In genomic region chrX:117770252-117770651, GRCm38 (mm10) we compare ENCODE assay signal across 17 mouse cellular contexts.
DNase-seq lines count a peak whose midpoint lies in the region; ATAC-seq and TF ChIP-seq lines count a peak whose summit lies in the region.
"Had no signal": no experiment of that assay in that cellular context is flagged by ENCODE, and none has a peak within 500 bp of the region (broad histone marks: within the 10 kb centered on the region; RNA-seq: fewer than 3 reads in every experiment).

No protein-coding gene starts in this region.

- no peaks in the 10 kb centered on the region for H3K9me3 ChIP-seq in liver, embryonic 12.5 days (replicated peaks)
- H3K9me3 ChIP-seq: heart, embryonic 13.5 days; hindbrain, embryonic 13.5 days; megakaryocyte, embryonic 14.5 days had no signal

- no peaks in the 10 kb centered on the region for H3K4me1 ChIP-seq in liver, embryonic 12.5 days
- H3K4me1 ChIP-seq: heart, embryonic 13.5 days; hindbrain, embryonic 13.5 days had no signal

- DNase-seq in layer of hippocampus, adult 9-11 months: peak; percentile 18
- DNase-seq in layer of hippocampus, adult 2 months (ENCODE audit: low spot score in 2 of 2): no peak
- peak; percentile 96 for DNase-seq in 416B (ENCODE audit: low read depth)
- peak; percentile 45 for DNase-seq in brain, adult 2 months (ENCODE audit: low read depth, low spot score)
- DNase-seq in adrenal gland, adult 2 months: no peak
- DNase-seq in retina, postnatal 1 day: no peak
- DNase-seq in urinary bladder, adult 18-20 months (ENCODE audit: low spot score in 2 of 2): no peak
- DNase-seq: cerebellum, adult 9-11 months; kidney, adult 18-20 months; kidney, postnatal 4 days; left cerebral cortex, postnatal 4 days; lung, adult 2 months had no signal

- 35% methylated on average over 2 of the region's 2 CpGs for WGBS in liver, embryonic 12.5 days (ENCODE audit: insufficient replicate concordance)

- no peak overlapping the region for H3K27ac ChIP-seq in layer of hippocampus, adult 2 months
- H3K27ac ChIP-seq in liver, embryonic 12.5 days: no peak overlapping the region
- H3K27ac ChIP-seq: heart, embryonic 13.5 days; hindbrain, embryonic 13.5 days had no signal

- no peaks in the 10 kb centered on the region for H3K27me3 ChIP-seq in liver, embryonic 12.5 days (replicated peaks)
- H3K27me3 ChIP-seq: CH12.LX; heart, embryonic 13.5 days; hindbrain, embryonic 13.5 days had no signal

- no peak for TF ChIP-seq CTCF in layer of hippocampus, adult 2 months (conservative IDR thresholded peaks at IDR 0.05)

- no peak overlapping the region for H3K4me3 ChIP-seq in layer of hippocampus, adult 2 months
- H3K4me3 ChIP-seq in liver, embryonic 12.5 days: no peak overlapping the region
- H3K4me3 ChIP-seq: heart, embryonic 13.5 days; hindbrain, embryonic 13.5 days; megakaryocyte, embryonic 14.5 days had no signal

- no peak overlapping the region for H3K9ac ChIP-seq in liver, embryonic 12.5 days
- H3K9ac ChIP-seq: heart, embryonic 13.5 days; hindbrain, embryonic 13.5 days had no signal

- no peaks in the 10 kb centered on the region for H3K36me3 ChIP-seq in liver, embryonic 12.5 days
- H3K36me3 ChIP-seq: heart, embryonic 13.5 days; hindbrain, embryonic 13.5 days had no signal

- ATAC-seq in liver, embryonic 12.5 days: 0 out of 2 replicates have a peak, but pooled peaks have one; percentile 32

- H3K4me2 ChIP-seq in liver, embryonic 12.5 days: no peak overlapping the region
- H3K4me2 ChIP-seq: heart, embryonic 13.5 days; hindbrain, embryonic 13.5 days had no signal

Comparison
In these comparisons a context has a peak if more than half of its experiments do, and no peak if none do; other contexts are left out.
1. DNase-seq: peak in layer of hippocampus, adult 9-11 months (single experiment), 416B (single experiment) and brain, adult 2 months (single experiment); none in layer of hippocampus, adult 2 months (0 of 2), adrenal gland, adult 2 months (single experiment), retina, postnatal 1 day (single experiment) and urinary bladder, adult 18-20 months (0 of 2).